Mouse (Mus musculus) CD4-positive, CD25-positive, alpha-beta regulatory T cell, adult 2 months (primary cell): Measurements from ENCODE around the gene Smarcd1.

ENCODE experiments used
- DNase-seq: peaks from one replicate; pipeline ENCODE4 v3.0.0-alpha.2; 2012; ENCODE audit warnings: low read depth, low spot score

Gene Smarcd1

GRCm38 (mm10) chr15:99714206-99714605, 12.3 kb downstream of the Smarcd1 start:
- DNase-seq: no peak

DNA sequence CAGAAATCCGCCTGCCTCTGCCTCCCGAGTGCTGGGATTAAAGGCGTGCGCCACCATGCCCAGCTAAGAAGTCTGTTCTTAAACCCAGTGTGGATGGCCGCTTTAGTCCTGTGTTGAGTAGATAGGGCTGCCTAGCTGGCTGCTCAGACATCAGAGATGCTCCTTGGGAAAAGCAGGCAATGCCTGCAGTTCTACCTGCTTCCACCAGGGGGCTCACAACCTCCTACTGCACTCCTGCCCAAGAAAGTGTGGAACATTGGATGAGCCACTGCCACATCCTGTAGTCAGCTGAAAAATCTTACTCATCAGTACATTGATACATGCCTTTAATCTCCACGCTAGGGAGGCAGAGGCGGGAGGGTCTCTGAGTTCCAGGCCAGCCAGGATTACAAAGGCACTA, 12.9 kb downstream of the Smarcd1 start:
- DNase-seq: peak; percentile 80

DNA sequence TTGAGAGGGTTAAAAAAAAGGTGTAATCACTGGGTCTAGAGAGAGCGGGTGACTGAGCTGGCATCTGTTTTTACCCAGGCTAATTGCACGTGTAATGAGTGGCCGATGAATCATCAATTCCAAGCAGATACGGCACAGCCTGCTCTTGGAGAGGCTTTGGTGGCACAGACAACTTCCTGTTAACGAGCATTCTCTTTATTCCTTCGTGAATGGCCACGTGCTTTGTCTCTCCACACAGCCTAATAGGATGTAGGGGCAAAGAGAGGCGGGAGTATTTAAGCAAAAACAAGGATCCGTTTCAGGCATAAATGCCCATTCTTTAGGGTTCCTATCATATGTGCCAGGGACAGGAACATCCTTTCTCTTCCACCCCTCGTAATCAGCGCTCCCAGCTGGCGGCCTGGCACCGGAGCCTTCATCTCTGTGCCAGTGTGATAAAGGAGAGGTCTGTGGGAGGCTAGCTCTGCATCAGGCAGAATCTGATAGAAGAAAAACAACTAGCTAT, 13.5 kb downstream of the Smarcd1 start:
- DNase-seq: no peak

GRCm38 (mm10) chr15:99715982-99716746, 14.2 kb downstream of the Smarcd1 start:
- DNase-seq: no peak

GRCm38 (mm10) chr15:99716814-99717213, 14.9 kb downstream of the Smarcd1 start:
- DNase-seq: no peak

- no peak for DNase-seq
Observed at GRCm38 (mm10) chr15:99717386-99718334, 15.7 kb downstream of the Smarcd1 start, which contains the start of gene Gpd1. Gene Gpd1, plus strand, starts transcription at chr15:99717515.

DNA sequence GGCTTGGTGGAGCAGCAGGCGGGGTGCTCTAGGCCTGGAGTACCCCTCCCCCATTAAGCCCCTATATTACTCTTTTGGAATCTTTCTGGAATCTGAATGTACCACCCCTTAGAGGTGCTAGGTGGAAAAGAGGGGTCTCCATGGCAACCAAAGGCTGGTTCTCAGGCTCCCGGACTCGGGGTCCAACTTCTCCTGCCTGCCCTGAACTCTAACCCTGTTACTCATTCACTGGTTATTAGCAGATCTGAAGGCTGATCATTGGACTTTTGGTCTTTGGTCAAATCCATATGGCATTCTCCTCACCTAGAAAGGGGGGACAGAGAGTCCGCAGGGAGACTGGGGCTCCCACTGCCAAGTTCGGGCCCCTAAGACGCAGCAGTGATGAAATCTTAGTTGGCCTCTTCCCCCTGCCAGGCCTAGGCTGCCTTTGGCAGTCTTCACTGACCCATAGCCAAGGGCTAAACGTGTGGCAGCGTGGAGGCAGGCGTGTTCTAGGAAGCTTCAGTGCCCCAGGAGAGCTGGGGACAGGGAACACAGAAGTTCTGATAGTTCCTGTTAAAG, 16.6 kb downstream of the Smarcd1 start:
- DNase-seq: no peak

DNA sequence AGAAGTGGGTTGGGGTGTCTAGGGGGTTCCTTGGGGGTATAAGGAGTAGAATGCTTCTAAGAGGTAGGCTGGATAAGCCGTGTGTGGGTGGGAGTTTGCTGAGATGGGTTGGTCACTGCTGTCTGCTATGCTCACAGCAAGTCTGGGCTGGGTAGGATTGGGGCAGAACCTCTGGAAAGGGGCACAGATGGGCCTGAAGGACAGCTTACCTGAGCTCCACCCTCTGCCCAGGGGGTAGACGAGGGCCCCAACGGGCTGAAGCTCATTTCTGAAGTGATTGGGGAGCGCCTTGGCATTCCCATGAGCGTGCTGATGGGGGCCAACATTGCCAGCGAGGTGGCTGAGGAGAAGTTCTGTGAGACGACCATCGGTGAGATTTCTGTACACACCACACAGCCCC, 17.9 kb downstream of the Smarcd1 start:
- DNase-seq: no peak

DNA sequence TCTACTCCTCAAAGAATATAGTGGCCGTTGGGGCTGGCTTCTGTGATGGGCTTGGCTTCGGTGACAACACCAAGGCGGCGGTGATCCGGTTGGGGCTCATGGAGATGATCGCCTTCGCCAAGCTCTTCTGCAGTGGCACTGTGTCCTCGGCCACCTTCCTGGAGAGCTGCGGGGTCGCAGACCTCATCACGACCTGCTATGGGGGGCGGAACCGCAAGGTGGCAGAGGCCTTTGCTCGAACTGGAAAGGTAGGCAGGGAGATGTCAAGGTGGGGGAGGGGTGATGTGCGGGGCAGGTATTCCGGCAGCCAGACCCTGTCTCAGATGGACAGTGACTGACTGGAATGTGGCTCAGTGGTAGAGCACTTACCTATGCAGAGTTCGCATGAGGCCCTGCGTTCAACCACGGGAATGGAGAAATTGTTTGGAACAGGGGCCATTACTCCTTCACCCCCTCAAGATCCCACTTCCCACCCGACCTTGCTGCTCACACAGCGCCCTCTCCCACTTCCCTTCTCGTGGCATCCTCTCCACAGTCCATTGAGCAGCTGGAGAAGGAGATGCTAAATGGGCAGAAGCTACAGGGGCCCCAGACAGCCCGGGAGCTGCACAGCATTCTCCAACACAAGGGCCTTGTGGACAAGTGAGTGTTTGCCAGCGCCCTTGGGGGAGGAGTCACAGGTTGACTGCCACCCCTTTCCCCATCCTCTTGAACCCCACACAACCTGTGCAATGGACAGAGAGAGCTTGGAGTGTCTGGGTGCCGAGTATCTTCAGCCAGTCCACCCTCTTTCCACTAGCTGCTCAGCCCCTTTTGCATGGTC, 20.2 kb downstream of the Smarcd1 start:
- no peak for DNase-seq

DNA sequence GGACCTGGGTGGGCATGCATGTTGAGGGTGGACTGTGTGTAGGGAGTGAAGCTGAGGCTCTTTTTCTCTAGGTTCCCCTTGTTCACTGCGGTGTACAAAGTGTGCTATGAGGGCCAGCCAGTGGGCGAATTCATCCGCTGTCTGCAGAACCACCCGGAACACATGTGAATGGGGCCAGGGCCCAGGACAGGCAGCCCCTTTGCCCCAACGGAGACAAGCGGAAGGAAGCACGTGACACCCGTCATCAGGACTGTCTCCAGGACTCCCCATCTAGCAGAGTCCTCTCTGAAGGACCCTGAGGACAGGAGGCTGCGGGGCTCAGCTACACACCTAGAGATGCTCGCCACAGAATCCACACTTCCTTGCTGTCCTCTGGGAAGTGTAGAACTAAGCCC, 21.2 kb downstream of the Smarcd1 start:
- no peak for DNase-seq

DNA sequence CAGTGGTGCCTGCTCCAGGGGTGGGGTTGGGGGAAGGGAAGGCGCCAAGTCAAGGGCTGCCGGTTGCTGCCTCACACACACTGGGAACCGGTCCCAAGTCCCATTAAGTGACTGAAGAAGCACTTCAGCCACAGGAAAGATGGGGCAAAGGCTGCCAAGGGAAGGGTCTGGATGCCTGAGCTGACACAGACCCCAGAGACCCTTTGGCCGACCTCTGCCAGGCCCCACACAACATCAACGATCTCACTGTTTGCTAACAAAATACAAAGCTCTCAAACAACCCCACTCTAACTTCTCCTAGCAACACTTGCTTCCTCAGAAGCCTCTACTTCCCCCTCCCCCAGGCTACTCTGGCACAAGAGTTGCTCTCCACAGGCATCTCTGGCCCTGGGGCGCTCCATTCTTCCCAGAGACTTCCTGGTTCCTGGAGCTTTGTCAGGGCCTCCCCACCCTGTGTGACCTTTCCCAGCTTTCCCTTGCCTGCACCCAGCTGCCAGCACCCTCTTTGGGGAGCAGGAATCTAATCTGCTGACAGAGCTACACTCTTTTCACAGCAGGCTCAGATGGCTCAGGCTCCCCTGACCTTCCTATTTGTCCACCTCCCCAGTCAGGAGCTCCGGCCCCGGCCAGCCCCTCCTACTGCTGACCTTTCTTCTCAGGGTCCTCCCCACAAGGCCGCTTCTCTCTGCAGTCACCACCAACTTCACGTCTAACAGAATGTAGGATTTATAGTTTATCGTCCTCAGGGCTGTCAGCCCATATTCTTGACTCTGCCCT, 21.8 kb downstream of the Smarcd1 start:
- no peak for DNase-seq

- DNase-seq: peak; percentile 71
Observed at GRCm38 (mm10) chr15:99724292-99725021, 22.5 kb downstream of the Smarcd1 start.

DNA sequence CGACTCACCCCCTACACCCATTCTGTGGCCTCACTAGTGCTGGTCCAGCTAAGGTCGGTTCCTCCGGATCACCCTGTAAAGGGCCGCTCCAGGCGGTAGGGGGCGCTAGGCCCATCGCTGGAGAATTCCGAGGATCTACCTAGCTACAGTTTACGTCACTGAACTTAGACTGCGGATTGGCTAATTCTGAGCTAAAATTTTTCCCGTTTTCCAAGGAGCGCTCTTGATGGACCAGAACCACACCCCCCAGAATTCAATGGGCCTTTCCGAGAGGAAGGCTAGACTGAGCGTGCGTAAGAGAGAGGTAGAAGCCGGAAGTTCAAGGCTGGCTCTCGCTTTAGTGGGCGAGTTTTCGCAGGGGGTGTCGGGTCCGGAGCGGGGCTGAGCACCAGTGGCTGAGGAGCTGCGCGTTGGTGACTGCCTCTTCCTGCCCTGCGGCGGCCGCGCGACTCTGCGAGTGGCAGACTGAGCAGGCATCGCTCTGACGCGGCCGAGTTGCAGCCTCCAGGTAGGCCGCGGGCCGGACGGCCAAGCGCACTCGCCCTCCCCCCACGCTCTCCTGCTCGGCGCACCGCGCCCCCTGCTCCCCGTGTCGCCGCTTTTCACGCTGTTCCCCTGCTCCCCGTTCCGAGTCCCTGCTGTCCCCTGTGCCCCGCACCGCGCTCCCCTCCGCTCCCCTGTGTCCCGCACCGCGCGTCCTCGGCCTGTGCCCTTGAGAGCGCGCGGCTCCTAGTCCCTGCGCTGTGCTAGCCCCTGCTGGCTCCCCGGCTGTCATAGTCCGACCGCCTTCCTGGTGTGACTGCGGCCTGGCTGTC, 23.6 kb downstream of the Smarcd1 start, which contains the start of gene Cox14:
Gene Cox14 (plus strand): TSS at position 278 of the 815 bp plus-strand sequence.
- DNase-seq: peak; percentile 94

GRCm38 (mm10) chr15:99726549-99726948, 24.6 kb downstream of the Smarcd1 start:
- no peak for DNase-seq

GRCm38 (mm10) chr15:99727039-99727438, 25.1 kb downstream of the Smarcd1 start:
- peak; percentile 37 for DNase-seq

DNA sequence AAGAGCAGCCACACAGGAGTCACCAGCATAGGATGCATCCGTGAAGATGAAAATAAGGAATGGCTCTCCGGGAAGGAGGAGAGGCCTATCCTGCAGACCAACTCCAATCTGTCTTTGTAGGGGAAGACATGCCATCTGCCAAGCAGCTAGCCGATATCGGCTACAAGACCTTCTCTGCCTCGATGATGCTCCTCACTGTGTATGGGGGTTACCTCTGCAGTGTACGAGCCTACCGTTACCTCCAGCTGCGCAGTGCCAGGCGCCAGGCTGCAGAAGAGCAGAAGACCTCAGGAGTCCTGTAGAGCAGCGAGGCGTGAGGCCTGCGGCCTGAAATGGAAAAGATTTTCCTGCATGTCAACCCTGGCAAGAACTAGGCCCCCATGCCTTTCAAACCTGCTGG, 25.6 kb downstream of the Smarcd1 start:
- no peak for DNase-seq

GRCm38 (mm10) chr15:99728211-99728610, 26.3 kb downstream of the Smarcd1 start:
- DNase-seq: no peak

DNA sequence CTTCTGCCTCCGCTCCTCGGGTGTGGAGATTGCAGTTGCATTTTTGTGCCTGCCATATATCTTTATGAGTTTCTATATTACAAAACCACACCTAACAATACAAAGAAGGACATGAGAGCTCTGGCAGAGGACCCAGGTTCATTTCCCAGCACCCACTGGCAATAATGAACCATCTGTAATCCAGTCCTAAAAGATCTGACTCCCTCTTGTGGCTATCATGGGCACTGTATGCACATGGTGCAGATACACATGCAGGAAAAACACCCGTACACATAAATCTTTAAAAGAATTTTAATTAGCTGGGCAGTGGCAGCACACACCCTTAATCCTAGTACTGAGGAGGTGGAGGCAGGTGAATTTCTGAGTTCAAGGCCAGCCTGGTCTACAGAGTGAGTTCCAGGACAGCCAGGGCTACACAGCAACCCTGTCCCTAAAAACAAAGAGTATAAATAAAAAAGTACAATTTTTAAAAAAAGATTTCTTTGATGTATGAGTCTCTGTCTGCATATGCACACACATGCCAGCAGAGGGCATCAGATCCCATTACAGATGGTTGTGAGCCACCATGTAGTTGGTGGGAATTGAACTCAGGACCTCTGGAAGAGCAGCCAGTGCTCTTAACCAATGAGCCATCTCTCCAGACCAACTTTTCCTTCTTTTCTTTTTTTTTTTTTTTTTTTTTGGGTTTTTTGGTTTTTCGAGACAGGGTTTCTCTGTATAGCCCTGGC, 27.3 kb downstream of the Smarcd1 start:
- peak; percentile 60 for DNase-seq
